Mouse (Mus musculus): Measurements from ENCODE around the gene Snx11.

- TF ChIP-seq CTCF (IDR thresholded peaks at IDR 0.05 in 2 of 3, conservative IDR thresholded peaks at IDR 0.05 in 1 of 3; ENCODE audit: control insufficient read depth in 1 of 3, insufficient read depth in 1 of 3, low read depth in 2 of 3, low read length in 3 of 3, poor library complexity in 1 of 3, severe bottlenecking in 1 of 3) (peak in 2 of 3 experiments; percentile 10 to 33; a peak in 2 of 6 replicates), MYC (IDR thresholded peaks at IDR 0.05; ENCODE audit: low read depth, low read length) (no peak), GATA1 (IDR thresholded peaks at IDR 0.05; ENCODE audit: low read depth, low read length) (no peak), EP300 (IDR thresholded peaks at IDR 0.05; ENCODE audit: low read depth in 1 of 2, low read length in 2 of 2) (no peak), POLR2A (IDR thresholded peaks at IDR 0.05; ENCODE audit: control insufficient read depth in 1 of 2, insufficient read depth in 1 of 2, low read depth in 1 of 2, low read length in 2 of 2, poor library complexity in 1 of 2) (no peak), ZNF384 (IDR thresholded peaks at IDR 0.05; ENCODE audit: low read depth, low read length) (no peak)
Observed at GRCm38 (mm10) chr11:96776068-96776467, 1.3 kb downstream of the Snx11 start.

Measured in MEL (cell line).